Mouse (Mus musculus) spleen, embryonic (tissue): Measurements from ENCODE around the gene Ppm1b.

Experiments
- CTCF ChIA-PET: fragments of 350-600 bp; sonication (Branson Sonifier 250); formaldehyde crosslinking; loops from one replicate; lab custom pipeline; 2022; lab: Charles Lee

Gene Ppm1b

GRCm38 (mm10) chr17:84957487-84958259, 1.1 kb downstream of the Ppm1b start:
- CTCF ChIA-PET = no interaction called here

- CTCF ChIA-PET = no interaction called here
These were observed 1.9 kb downstream of the Ppm1b start for GRCm38 (mm10) chr17:84958411-84958911.

- CTCF ChIA-PET = interaction anchor here (0.6 kb wide), 1 partner anchor 96 kb away, joined by 8 read pairs; no protein-coding TSS in a partner anchor
These were observed 2.6 kb downstream of the Ppm1b start for GRCm38 (mm10) chr17:84958986-84959664.

- CTCF ChIA-PET = interaction anchor here (0.6 kb wide), 1 partner anchor 97 kb away, joined by 8 read pairs; no protein-coding TSS in a partner anchor
These were observed 3.1 kb downstream of the Ppm1b start for GRCm38 (mm10) chr17:84959665-84960020.

- CTCF ChIA-PET = no interaction called here
These were observed 3.6 kb downstream of the Ppm1b start for GRCm38 (mm10) chr17:84960136-84960535.

- CTCF ChIA-PET = no interaction called here
These were observed 5.5 kb downstream of the Ppm1b start for GRCm38 (mm10) chr17:84962046-84962445.

GRCm38 (mm10) chr17:84963651-84964050, 7.1 kb downstream of the Ppm1b start:
- CTCF ChIA-PET = no interaction called here

GRCm38 (mm10) chr17:84966231-84966630, 9.7 kb downstream of the Ppm1b start:
- CTCF ChIA-PET = no interaction called here

GRCm38 (mm10) chr17:84967045-84967444, 10.5 kb downstream of the Ppm1b start:
- CTCF ChIA-PET = no interaction called here

- CTCF ChIA-PET = interaction anchor here (0.8 kb wide), 1 partner anchor 107 kb away, joined by 3 read pairs; no protein-coding TSS in a partner anchor
These were observed 13.4 kb downstream of the Ppm1b start for GRCm38 (mm10) chr17:84969916-84970315.

GRCm38 (mm10) chr17:84981721-84982120, 25.2 kb downstream of the Ppm1b start:
- CTCF ChIA-PET = no interaction called here

GRCm38 (mm10) chr17:84982735-84983134, 26.2 kb downstream of the Ppm1b start:
- CTCF ChIA-PET = no interaction called here

GRCm38 (mm10) chr17:84986368-84986767, 29.8 kb downstream of the Ppm1b start:
- CTCF ChIA-PET = no interaction called here

GRCm38 (mm10) chr17:84987834-84988410, 31.4 kb downstream of the Ppm1b start:
- CTCF ChIA-PET = no interaction called here

- CTCF ChIA-PET = no interaction called here
These were observed 32.0 kb downstream of the Ppm1b start for GRCm38 (mm10) chr17:84988514-84988913.

GRCm38 (mm10) chr17:84995844-84996243, 39.3 kb downstream of the Ppm1b start:
- CTCF ChIA-PET = no interaction called here

GRCm38 (mm10) chr17:84997639-84998038, 41.1 kb downstream of the Ppm1b start:
- CTCF ChIA-PET = no interaction called here

- CTCF ChIA-PET = no interaction called here
These were observed 43.1 kb downstream of the Ppm1b start for GRCm38 (mm10) chr17:84999636-85000035.

- CTCF ChIA-PET = no interaction called here
These were observed 56.9 kb downstream of the Ppm1b start for GRCm38 (mm10) chr17:85013485-85013884.

GRCm38 (mm10) chr17:85014632-85015031, 58.1 kb downstream of the Ppm1b start:
- CTCF ChIA-PET = interaction anchor here (0.6 kb wide), 1 partner anchor 381 kb away, joined by 3 read pairs; no protein-coding TSS in a partner anchor

- CTCF ChIA-PET = interaction anchor here (0.6 kb wide), 1 partner anchor 19 kb away, joined by 3 read pairs; no protein-coding TSS in a partner anchor
These were observed 61.8 kb downstream of the Ppm1b start for GRCm38 (mm10) chr17:85018344-85018743.

GRCm38 (mm10) chr17:85018794-85019193, 62.3 kb downstream of the Ppm1b start:
- CTCF ChIA-PET = no interaction called here
